Mouse (Mus musculus) ES-Bruce4 (cell line): ENCODE measurements around the gene BC030867. TPM values are rescaled to one million over a fixed set of nuclear protein-coding genes. Genes with fewer than 3 reads are reported as not detected.
"Not testable (repeated sequence)": the region's sequence is repeated elsewhere in the genome, so short reads cannot be mapped to it uniquely, and the experiment has no call there.

ENCODE experiments used
- H3K27ac ChIP-seq: 2 replicates; pipeline ENCODE4 v1.5.1; 2012; ENCODE audit warnings: low read length, inconsistent platforms; ENCODE audit not compliant: insufficient read depth
- H3K27me3 ChIP-seq: 2 replicates; pipeline ENCODE4 v1.6.1; 2012; ENCODE audit warnings: mild to moderate bottlenecking, low read length, inconsistent platforms; ENCODE audit not compliant: control insufficient read depth, poor library complexity, insufficient read depth, severe bottlenecking
- H3K36me3 ChIP-seq: 2 replicates; pipeline ENCODE4 v1.6.1; 2012; ENCODE audit warnings: inconsistent platforms, mild to moderate bottlenecking, low read length, moderate library complexity; ENCODE audit not compliant: control insufficient read depth, poor library complexity, insufficient read depth, severe bottlenecking
- H3K4me1 ChIP-seq: one replicate; pipeline ENCODE4 v1.8.1; 2011; ENCODE audit warnings: low read length; ENCODE audit not compliant: control insufficient read depth, insufficient read depth
- H3K4me3 ChIP-seq: 2 replicates; pipeline ENCODE4 v1.5.1; 2011; ENCODE audit warnings: low read depth, mild to moderate bottlenecking, low read length
- H3K9ac ChIP-seq: 2 replicates; pipeline ENCODE4 v1.6.1; 2012; ENCODE audit warnings: low read depth, mild to moderate bottlenecking, inconsistent platforms; ENCODE audit not compliant: poor library complexity, severe bottlenecking
- H3K9me3 ChIP-seq: replicated peaks from 2 replicates; pipeline ENCODE4 v1.6.1; 2012; ENCODE audit warnings: mild to moderate bottlenecking, low read length, inconsistent platforms; ENCODE audit not compliant: control insufficient read depth, poor library complexity, insufficient read depth, severe bottlenecking
- CTCF ChIP-seq: IDR thresholded peaks from one replicate; pipeline ENCODE4 v1.8.1; 2011; ENCODE audit warnings: low read depth, low read length
- EP300 ChIP-seq: IDR thresholded peaks from 2 replicates; pipeline ENCODE4 v1.6.1; 2011; ENCODE audit warnings: low read depth, low read length; ENCODE audit not compliant: insufficient read depth
- POLR2A ChIP-seq: IDR thresholded peaks from one replicate; pipeline ENCODE4 v1.8.1; 2011; ENCODE audit warnings: low read length; ENCODE audit not compliant: insufficient read depth
- polyA plus RNA-seq: library from polyadenylated mRNA; stranded (reverse); fragments of >200 nt; gene quantifications from 2 replicates; pipeline ENCODE4 v1.2.4, GENCODE M21; 2011; ENCODE audit warnings: low read depth; ENCODE audit not compliant: missing spikeins, insufficient read depth, insufficient read length

BC030867 gene
- polyA plus RNA-seq, 1 experiment, result 34.0 TPM

- Histone ChIP-seq H3K4me1 (no peaks in the 10 kb centered on the region), H3K4me3 (no peak overlapping the region), H3K9me3 (no peaks in the 10 kb centered on the region), H3K36me3 (no peaks in the 10 kb centered on the region), H3K27me3 (no peaks in the 10 kb centered on the region), H3K27ac (no peak overlapping the region), H3K9ac (no peak overlapping the region)
- TF ChIP-seq POLR2A (no peak), CTCF (no peak), EP300 (no peak)
Measured at GRCm38 (mm10) chr11:102279595-102279994, 30.9 kb downstream of the BC030867 start.

- not testable (repeated sequence) for H3K9ac ChIP-seq, H3K27ac ChIP-seq, H3K36me3 ChIP-seq, H3K9me3 ChIP-seq, H3K4me3 ChIP-seq, H3K4me1 ChIP-seq, H3K27me3 ChIP-seq
Measured at GRCm38 (mm10) chr11:102280267-102280666, 31.6 kb downstream of the BC030867 start.

- no peaks in the 10 kb centered on the region for H3K9me3 ChIP-seq
- H3K4me1 ChIP-seq, result no peaks in the 10 kb centered on the region
- no peaks in the 10 kb centered on the region for H3K27me3 ChIP-seq
- H3K4me3 ChIP-seq, result peak overlapping the region; percentile 60
- H3K9ac ChIP-seq, result peak overlapping the region; percentile 50
- no peak for TF ChIP-seq CTCF
- no peak for TF ChIP-seq EP300
- TF ChIP-seq POLR2A, result no peak
- peaks cover 9% of the 10 kb centered on the region; the same call in 1 of the 2 replicates for H3K36me3 ChIP-seq
- H3K27ac ChIP-seq, result peak overlapping the region; percentile 89
Measured at GRCm38 (mm10) chr11:102283922-102284321, 35.2 kb downstream of the BC030867 start.

- TF ChIP-seq CTCF, result no peak
- peak; percentile 45 for TF ChIP-seq POLR2A
- peak; percentile 31; the same call in 1 of the 2 replicates for TF ChIP-seq EP300
- Histone ChIP-seq H3K27ac (peak within 1 kb of the TSS; percentile 89), H3K27me3 (no peaks in the 10 kb centered on the region), H3K4me1 (no peaks in the 10 kb centered on the region), H3K4me3 (peak within 1 kb of the TSS; percentile 92), H3K9me3 (no peaks in the 10 kb centered on the region), H3K36me3 (peaks cover 9% of the 10 kb centered on the region; the same call in 1 of the 2 replicates), H3K9ac (peak within 1 kb of the TSS; percentile 75)
Measured at GRCm38 (mm10) chr11:102284501-102285094, 35.9 kb downstream of the BC030867 start, which contains the start of gene Tmub2. Gene Tmub2, plus strand, starts transcription at chr11:102284931.

- peak overlapping the region; percentile 41; the same call in 1 of the 2 replicates for H3K27ac ChIP-seq
- no peak for TF ChIP-seq POLR2A
- TF ChIP-seq CTCF, result no peak
- no peak for TF ChIP-seq EP300
Measured at GRCm38 (mm10) chr11:102285095-102285834, 36.6 kb downstream of the BC030867 start.

GRCm38 (mm10) chr11:102287485-102287884 lies 38.8 kb downstream of the BC030867 start:
- no peak for TF ChIP-seq EP300
- no peak for TF ChIP-seq POLR2A
- TF ChIP-seq CTCF, result no peak
- H3K27me3 ChIP-seq, result no peaks in the 10 kb centered on the region
- no peaks in the 10 kb centered on the region for H3K9me3 ChIP-seq
- no peak overlapping the region for H3K9ac ChIP-seq
- H3K27ac ChIP-seq, result no peak overlapping the region
- no peak overlapping the region for H3K4me3 ChIP-seq
- no peaks in the 10 kb centered on the region for H3K4me1 ChIP-seq
- peaks cover 24% of the 10 kb centered on the region for H3K36me3 ChIP-seq

More at GRCm38 (mm10) chr11:102285095-102285834, 36.6 kb downstream of the BC030867 start:
- no peaks in the 10 kb centered on the region for H3K4me1 ChIP-seq
- H3K9me3 ChIP-seq, result no peaks in the 10 kb centered on the region
- peaks cover 9% of the 10 kb centered on the region; the same call in 1 of the 2 replicates for H3K36me3 ChIP-seq
- no peaks in the 10 kb centered on the region for H3K27me3 ChIP-seq
- peak overlapping the region; percentile 92 for H3K4me3 ChIP-seq
- H3K9ac ChIP-seq, result peak overlapping the region; percentile 75
